11 mouse cellular contexts compared by ENCODE assay signal in the genomic region with DNA sequence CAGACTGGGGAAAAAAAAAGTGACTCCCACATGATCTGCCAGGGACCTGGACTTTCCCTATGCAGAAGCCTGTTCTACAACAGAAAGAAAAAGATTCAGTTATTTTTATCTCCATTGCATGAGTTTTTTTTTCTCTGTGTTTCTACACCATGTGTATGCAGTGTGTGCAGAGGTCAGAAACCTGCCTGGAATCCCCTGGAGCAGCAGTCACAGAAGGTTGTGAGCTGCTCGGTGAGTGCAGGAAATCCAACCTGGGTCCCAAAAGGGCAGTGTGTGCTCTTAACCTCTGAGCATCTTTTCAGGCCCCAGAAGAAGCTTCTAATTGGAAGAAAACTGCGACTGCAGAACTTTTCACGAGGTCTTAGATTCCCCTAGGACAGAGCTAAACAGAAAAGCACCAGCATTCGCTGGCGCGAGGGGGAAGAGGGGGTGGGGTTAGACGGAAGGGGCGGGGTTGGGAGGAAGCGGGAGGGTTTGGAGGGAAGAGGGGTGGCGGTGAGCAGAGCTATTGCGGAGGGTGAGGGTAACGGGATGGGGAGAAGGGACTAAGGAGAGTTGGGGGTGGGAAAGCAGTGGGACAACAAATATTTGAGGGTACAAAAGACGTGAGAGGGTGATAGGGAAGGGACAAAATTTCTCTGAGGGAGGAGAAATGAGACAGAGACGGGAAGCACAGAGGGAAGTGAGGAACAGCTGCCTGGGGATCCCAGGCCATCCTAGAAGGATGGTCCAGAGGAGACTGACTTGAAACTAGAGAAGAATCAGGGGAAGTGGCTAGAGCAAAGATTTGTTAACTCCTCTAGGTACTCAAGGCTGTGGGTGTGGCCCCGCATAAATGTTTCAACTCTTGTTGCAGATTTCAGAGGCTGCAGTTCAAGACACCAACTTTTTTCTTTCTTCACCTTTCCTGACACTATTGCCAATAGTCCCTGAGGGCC. TPM values are rescaled to one million over a fixed set of nuclear protein-coding genes. Genes with fewer than 3 reads are reported as not detected.
DNase-seq lines count a peak whose midpoint lies in the region; ATAC-seq and TF ChIP-seq lines count a peak whose summit lies in the region.
"Not testable (repeated sequence)": the region's sequence is repeated elsewhere in the genome, so short reads cannot be mapped to it uniquely, and the experiment has no call there.
"Had no signal": no experiment of that assay in that cellular context is flagged by ENCODE, and none has a peak within 500 bp of the region (broad histone marks: within the 10 kb centered on the region; RNA-seq: fewer than 3 reads in every experiment).

No protein-coding gene starts in this region.

- TF ChIP-seq CTCF in bone marrow macrophage, adult 2 months (IDR thresholded peaks at IDR 0.05; ENCODE audit: low read depth, low read length); spleen, adult 2 months (IDR thresholded peaks at IDR 0.05; ENCODE audit: extremely low read depth, insufficient read depth, insufficient read length, insufficient replicate concordance): not testable (repeated sequence)

- H3K9me3 ChIP-seq in forebrain, embryonic 14.5 days (replicated peaks; ENCODE audit: control insufficient read depth, low read length); kidney, embryonic 14.5 days (ENCODE audit: control insufficient read depth, low read length); liver, embryonic 13.5 days (replicated peaks); midbrain, embryonic 13.5 days: not testable (repeated sequence)

- H3K27ac ChIP-seq in bone marrow macrophage, adult 2 months (ENCODE audit: insufficient read depth, low read depth, low read length); forebrain, embryonic 14.5 days (ENCODE audit: low read depth, low read length); kidney, embryonic 14.5 days (ENCODE audit: low read depth, low read length); liver, embryonic 13.5 days; midbrain, embryonic 13.5 days; spleen, adult 2 months (ENCODE audit: insufficient read depth, low read length): not testable (repeated sequence)

- peak overlapping the region; percentile 14; the same call in 1 of the 2 replicates for H3K4me3 ChIP-seq in bone marrow macrophage, adult 2 months (ENCODE audit: insufficient read depth, low read length)
- H3K4me3 ChIP-seq in forebrain, embryonic 14.5 days (ENCODE audit: low read depth, low read length); liver, embryonic 13.5 days (replicated peaks): not testable (repeated sequence)
- peak overlapping the region; percentile 6; the same call in 1 of the 2 replicates for H3K4me3 ChIP-seq in kidney, embryonic 14.5 days (ENCODE audit: low read length)
- peak overlapping the region; percentile 18; the same call in 1 of the 2 replicates for H3K4me3 ChIP-seq in midbrain, embryonic 13.5 days (replicated peaks)
- peak overlapping the region; percentile 8; the same call in 1 of the 2 replicates for H3K4me3 ChIP-seq in spleen, adult 2 months (ENCODE audit: extremely low read depth, insufficient read depth, insufficient read length)

- not testable (repeated sequence) for H3K36me3 ChIP-seq in forebrain, embryonic 14.5 days (ENCODE audit: control insufficient read depth, insufficient read depth, low read length); kidney, embryonic 14.5 days (ENCODE audit: control insufficient read depth, insufficient read depth, low read length); liver, embryonic 13.5 days; midbrain, embryonic 13.5 days; spleen, adult 2 months (ENCODE audit: control insufficient read depth, insufficient read depth, low read length)

- TF ChIP-seq POLR2A in bone marrow macrophage, adult 2 months (IDR thresholded peaks at IDR 0.05; ENCODE audit: borderline replicate concordance, low read depth, low read length); spleen, adult 2 months (IDR thresholded peaks at IDR 0.05; ENCODE audit: low read depth, low read length): not testable (repeated sequence)

- not testable (repeated sequence) for H3K9ac ChIP-seq in forebrain, embryonic 14.5 days (ENCODE audit: low read length); kidney, embryonic 14.5 days (ENCODE audit: low read depth, low read length); liver, embryonic 13.5 days; midbrain, embryonic 13.5 days (replicated peaks)

- 0 out of 2 replicates have a peak overlapping the region, but pooled peaks have one; percentile 18 for H3K4me2 ChIP-seq in forebrain, embryonic 14.5 days (ENCODE audit: low read length)
- H3K4me2 ChIP-seq in kidney, embryonic 14.5 days (replicated peaks; ENCODE audit: low read depth, low read length), result not testable (repeated sequence)
- H3K4me2 ChIP-seq in liver, embryonic 13.5 days, result 0 out of 2 replicates have a peak overlapping the region, but pooled peaks have one; percentile 23
- H3K4me2 ChIP-seq in midbrain, embryonic 13.5 days (replicated peaks), result peak overlapping the region; percentile 40

- intact Hi-C loops in heart, postnatal 10 days (cut with DNase I), result not testable (repeated sequence)

- ATAC-seq in forebrain, embryonic 14.5 days, result peak; percentile 80
- ATAC-seq in kidney, embryonic 14.5 days (ENCODE audit: low FRiP score, low TSS enrichment), result peak; percentile 87
- not testable (repeated sequence) for ATAC-seq in liver, embryonic 13.5 days (ENCODE audit: low read depth)
- peak; percentile 81 for ATAC-seq in midbrain, embryonic 13.5 days

- DNase-seq in CD4-positive, CD25-positive, alpha-beta regulatory T cell, adult 2 months (ENCODE audit: low read depth, low spot score), result peak; percentile 10
- DNase-seq in forebrain, embryonic 14.5 days (ENCODE audit: low spot score), result peak; percentile 16
- DNase-seq in heart, postnatal 10 days, result peak; percentile 0 to 4
- DNase-seq in liver, embryonic 13.5 days; spleen, adult 2 months (ENCODE audit: low read depth in 1 of 2, low spot score in 2 of 2): not testable (repeated sequence)

- under 1% methylated on average over 7 of the region's 15 CpGs for WGBS in forebrain, embryonic 14.5 days
- 2% methylated on average over 8 of the region's 15 CpGs for WGBS in kidney, embryonic 14.5 days
- WGBS in liver, embryonic 13.5 days (ENCODE audit: insufficient replicate concordance), result 7% methylated on average over 11 of the region's 15 CpGs
- 2% methylated on average over 11 of the region's 15 CpGs for WGBS in midbrain, embryonic 13.5 days
- WGBS in spleen, adult 2 months, result under 1% methylated on average over 9 of the region's 15 CpGs

- H3K27me3 ChIP-seq in forebrain, embryonic 14.5 days (replicated peaks; ENCODE audit: control insufficient read depth, insufficient read depth, low read length); kidney, embryonic 14.5 days (ENCODE audit: control insufficient read depth, insufficient read depth, low read length); liver, embryonic 13.5 days; midbrain, embryonic 13.5 days; spleen, adult 2 months (ENCODE audit: control insufficient read depth, insufficient read depth, low read length): not testable (repeated sequence)

- H3K4me1 ChIP-seq in bone marrow macrophage, adult 2 months (ENCODE audit: control insufficient read depth, insufficient read depth, low read length); forebrain, embryonic 14.5 days (ENCODE audit: control insufficient read depth, insufficient read depth, low read length); kidney, embryonic 14.5 days (ENCODE audit: control insufficient read depth, insufficient read depth, low read length); liver, embryonic 13.5 days (replicated peaks); midbrain, embryonic 13.5 days (replicated peaks); spleen, adult 2 months (ENCODE audit: control insufficient read depth, insufficient read depth, insufficient read length): not testable (repeated sequence)

RNA-seq across cellular contexts. Expression of a gene that starts 1.3 kb away (rescaled TPM):
- 4.6 TPM in 2 replicates for polyA plus RNA-seq in bone marrow macrophage, adult 2 months (2012; ENCODE audit: insufficient read depth, insufficient read length, missing spikeins)
- 3.6 and 5.8 TPM in 2 replicates for polyA plus RNA-seq in forebrain, embryonic 14.5 days (2014; fragmentation: Nextera tagmentation; extraction: Ambion mirVana)
- under 1 TPM; 0.36 to 0.79 TPM for total RNA-seq in heart, postnatal 10 days (2021)
- polyA plus RNA-seq in kidney, embryonic 14.5 days (2014; fragmentation: Nextera tagmentation; extraction: Ambion mirVana), result 15.9 and 21.1 TPM in 2 replicates
- 5.1 and 5.5 TPM in 2 replicates for polyA plus RNA-seq in liver, embryonic 13.5 days (2015; fragmentation: Nextera tagmentation; extraction: Ambion mirVana)
- 5.5 and 5.9 TPM in 2 replicates for polyA plus RNA-seq in midbrain, embryonic 13.5 days (2015; fragmentation: Nextera tagmentation; extraction: Ambion mirVana)
- not detected in 2 replicates for polyA plus RNA-seq in spleen, adult 2 months (2012; rRNA removed)
- total RNA-seq: gastrocnemius, postnatal 25 days; layer of hippocampus, postnatal 36 days had no signal
- polyA plus RNA-seq: kidney, adult 2 months had no signal
